Mouse (Mus musculus): Measurements from ENCODE around the gene Gm10428. TPM values are rescaled to one million over a fixed set of nuclear protein-coding genes. Genes with fewer than 3 reads are reported as not detected.

Gene Gm10428
- polyA plus RNA-seq, 1 experiment, result not detected

GRCm38 (mm10) chr11:62757906-62758305 lies 5.0 kb downstream of the Gm10428 start:
- Histone ChIP-seq H3K4me3 (ENCODE audit: insufficient read depth, low read depth, low read length) (no peak overlapping the region), H3K27ac (ENCODE audit: insufficient read depth, low read depth, low read length) (no peak overlapping the region), H3K4me1 (ENCODE audit: control insufficient read depth, insufficient read depth, low read length) (peaks cover 3% of the 10 kb centered on the region; the same call in 1 of the 2 replicates)
- TF ChIP-seq POLR2A (IDR thresholded peaks at IDR 0.05; ENCODE audit: insufficient read depth, low read depth, low read length) (no peak), CTCF (IDR thresholded peaks at IDR 0.05; ENCODE audit: insufficient read depth, low read depth, low read length) (no peak)
- WGBS, result 82% methylated on average over 6 of the region's 6 CpGs

GRCm38 (mm10) chr11:62758491-62758890 lies 5.6 kb downstream of the Gm10428 start:
- no peak for TF ChIP-seq CTCF (IDR thresholded peaks at IDR 0.05; ENCODE audit: insufficient read depth, low read depth, low read length)
- TF ChIP-seq POLR2A (IDR thresholded peaks at IDR 0.05; ENCODE audit: insufficient read depth, low read depth, low read length), result no peak
- Histone ChIP-seq H3K27ac (ENCODE audit: insufficient read depth, low read depth, low read length) (no peak overlapping the region), H3K4me3 (ENCODE audit: insufficient read depth, low read depth, low read length) (no peak overlapping the region), H3K4me1 (ENCODE audit: control insufficient read depth, insufficient read depth, low read length) (peaks cover 3% of the 10 kb centered on the region; the same call in 1 of the 2 replicates)
- 78% methylated on average over 11 of the region's 11 CpGs for WGBS

GRCm38 (mm10) chr11:62760755-62761457 lies 8.0 kb downstream of the Gm10428 start:
- WGBS, result 83% methylated on average over 9 of the region's 9 CpGs
- Histone ChIP-seq H3K4me1 (ENCODE audit: control insufficient read depth, insufficient read depth, low read length) (peaks cover 3% of the 10 kb centered on the region; the same call in 1 of the 2 replicates), H3K4me3 (ENCODE audit: insufficient read depth, low read depth, low read length) (no peak overlapping the region), H3K27ac (ENCODE audit: insufficient read depth, low read depth, low read length) (no peak overlapping the region)
- no peak for TF ChIP-seq POLR2A (IDR thresholded peaks at IDR 0.05; ENCODE audit: insufficient read depth, low read depth, low read length)
- no peak for TF ChIP-seq CTCF (IDR thresholded peaks at IDR 0.05; ENCODE audit: insufficient read depth, low read depth, low read length)

GRCm38 (mm10) chr11:62776510-62776909 lies 23.6 kb downstream of the Gm10428 start:
- TF ChIP-seq CTCF (IDR thresholded peaks at IDR 0.05; ENCODE audit: insufficient read depth, low read depth, low read length) (no peak), POLR2A (IDR thresholded peaks at IDR 0.05; ENCODE audit: insufficient read depth, low read depth, low read length) (no peak)
- 95% methylated on average over 7 of the region's 7 CpGs for WGBS
- Histone ChIP-seq H3K4me3 (ENCODE audit: insufficient read depth, low read depth, low read length) (no peak overlapping the region), H3K27ac (ENCODE audit: insufficient read depth, low read depth, low read length) (no peak overlapping the region), H3K4me1 (ENCODE audit: control insufficient read depth, insufficient read depth, low read length) (no peaks in the 10 kb centered on the region)

GRCm38 (mm10) chr11:62788935-62789616 lies 36.2 kb downstream of the Gm10428 start, which contains the start of gene Zfp286:
TSS of gene Zfp286 (minus strand) at chr11:62789462.
- TF ChIP-seq POLR2A (IDR thresholded peaks at IDR 0.05; ENCODE audit: insufficient read depth, low read depth, low read length) (0 out of 2 replicates have a peak, but pooled peaks have one; percentile 24), CTCF (IDR thresholded peaks at IDR 0.05; ENCODE audit: insufficient read depth, low read depth, low read length) (no peak)
- Histone ChIP-seq H3K4me1 (ENCODE audit: control insufficient read depth, insufficient read depth, low read length) (peaks cover 6% of the 10 kb centered on the region), H3K27ac (ENCODE audit: insufficient read depth, low read depth, low read length) (no peak within 1 kb of the TSS), H3K4me3 (ENCODE audit: insufficient read depth, low read depth, low read length) (peak within 1 kb of the TSS; percentile 64)
- WGBS, result 5% methylated on average over 34 of the region's 34 CpGs

GRCm38 (mm10) chr11:62789617-62789936 lies 36.7 kb downstream of the Gm10428 start:
- Histone ChIP-seq H3K4me1 (ENCODE audit: control insufficient read depth, insufficient read depth, low read length) (peaks cover 6% of the 10 kb centered on the region), H3K4me3 (ENCODE audit: insufficient read depth, low read depth, low read length) (peak overlapping the region; percentile 64), H3K27ac (ENCODE audit: insufficient read depth, low read depth, low read length) (no peak overlapping the region)
- TF ChIP-seq POLR2A (IDR thresholded peaks at IDR 0.05; ENCODE audit: insufficient read depth, low read depth, low read length) (no peak; the same call in 1 of the 2 replicates), CTCF (IDR thresholded peaks at IDR 0.05; ENCODE audit: insufficient read depth, low read depth, low read length) (no peak)
- 54% methylated on average over 3 of the region's 3 CpGs for WGBS

Other genes starting within 250 kb of the Gm10428 start
- gene Cenpv, start 213.8 kb upstream of the Gm10428 start, polyA plus RNA-seq (2012; ENCODE audit: insufficient read depth, insufficient read length, low replicate concordance, missing spikeins), result not detected in 2 replicates
- gene Ubb, start 201.9 kb upstream of the Gm10428 start, polyA plus RNA-seq (2012; ENCODE audit: insufficient read depth, insufficient read length, low replicate concordance, missing spikeins), result 651 TPM in 1 of 2 replicates, not detected in the other
- not detected in 2 replicates for gene Trpv2, start 178.6 kb upstream of the Gm10428 start, polyA plus RNA-seq (2012; ENCODE audit: insufficient read depth, insufficient read length, low replicate concordance, missing spikeins)
- not detected in 2 replicates for gene Lrrc75a, start 104.6 kb upstream of the Gm10428 start, polyA plus RNA-seq (2012; ENCODE audit: insufficient read depth, insufficient read length, low replicate concordance, missing spikeins)
- not detected in 2 replicates for gene Mmgt2, start 104.4 kb upstream of the Gm10428 start, polyA plus RNA-seq (2012; ENCODE audit: insufficient read depth, insufficient read length, low replicate concordance, missing spikeins)
- not detected in 2 replicates for gene Zfp287, start 21.2 kb upstream of the Gm10428 start, polyA plus RNA-seq (2012; ENCODE audit: insufficient read depth, insufficient read length, low replicate concordance, missing spikeins)
- not detected in 2 replicates for gene Zfp286, start 36.4 kb downstream of the Gm10428 start, polyA plus RNA-seq (2012; ENCODE audit: insufficient read depth, insufficient read length, low replicate concordance, missing spikeins)
- not detected in 2 replicates for gene Trim16, start 67.1 kb downstream of the Gm10428 start, polyA plus RNA-seq (2012; ENCODE audit: insufficient read depth, insufficient read length, low replicate concordance, missing spikeins)
- not detected in 2 replicates for gene Fbxw10, start 94.0 kb downstream of the Gm10428 start, polyA plus RNA-seq (2012; ENCODE audit: insufficient read depth, insufficient read length, low replicate concordance, missing spikeins)
- gene Tvp23b, start 126.4 kb downstream of the Gm10428 start, polyA plus RNA-seq (2012; ENCODE audit: insufficient read depth, insufficient read length, low replicate concordance, missing spikeins), result not detected in 2 replicates
- not detected in 2 replicates for gene Cdrt4, start 198.1 kb downstream of the Gm10428 start, polyA plus RNA-seq (2012; ENCODE audit: insufficient read depth, insufficient read length, low replicate concordance, missing spikeins)